Mouse (Mus musculus) hindbrain, embryonic 12.5 days (tissue): ENCODE results near the gene Hadh. TPM values are rescaled to one million over a fixed set of nuclear protein-coding genes. Genes with fewer than 3 reads are reported as not detected.
A peak's percentile ranks its signal among the peaks of the same experiment; 100 is the strongest.

Source experiments
- ATAC-seq: fragments of 200-750 bp; cut with Nextera tagmentation; 2 replicates; pipeline ENCODE4 v1.8.0; 2017; ENCODE audit warnings: moderate TSS enrichment; ENCODE audit not compliant: low FRiP score
- H3K27ac ChIP-seq: fragments of 300-500 bp; sonication (generic); 2 replicates; pipeline ENCODE4 v1.5.1; 2016; ENCODE audit warnings: mild to moderate bottlenecking
- H3K27me3 ChIP-seq: fragments of 300-500 bp; sonication (generic); 2 replicates; pipeline ENCODE4 v1.6.1; 2016; ENCODE audit warnings: mild to moderate bottlenecking
- H3K36me3 ChIP-seq: fragments of 300-500 bp; sonication (generic); 2 replicates; pipeline ENCODE4 v1.6.1; 2016; ENCODE audit warnings: mild to moderate bottlenecking
- H3K4me1 ChIP-seq: fragments of 300-500 bp; sonication (generic); 2 replicates; pipeline ENCODE4 v1.6.1; 2016
- H3K4me2 ChIP-seq: fragments of 300-500 bp; sonication (generic); replicated peaks from 2 replicates; pipeline ENCODE4 v1.6.1; 2016; ENCODE audit warnings: mild to moderate bottlenecking
- H3K4me3 ChIP-seq: fragments of 300-500 bp; sonication (generic); 2 replicates; pipeline ENCODE4 v1.5.1; 2016; ENCODE audit warnings: mild to moderate bottlenecking
- H3K9ac ChIP-seq: fragments of 300-500 bp; sonication (generic); 2 replicates; pipeline ENCODE4 v1.6.1; 2016; ENCODE audit warnings: mild to moderate bottlenecking, moderate library complexity
- H3K9me3 ChIP-seq: fragments of 300-500 bp; sonication (generic); replicated peaks from 2 replicates; pipeline ENCODE4 v1.6.1; 2016; ENCODE audit warnings: mild to moderate bottlenecking
- WGBS: fragments of 180-500 bp; shearing (Covaris S2); methylation state at CpG from one replicate; pipeline ENCODE4 v1.1.7; 2016; 5-methylcytosine and 5-hydroxymethylcytosine counted together
- polyA plus RNA-seq: library from polyadenylated mRNA; unstranded; fragments of >200 nt; fragmentation: Nextera tagmentation; extraction: Ambion mirVana; gene quantifications from 2 replicates; pipeline ENCODE4 v1.2.1, GENCODE M21; 2016

Gene Hadh
- polyA plus RNA-seq, 1 experiment from 2014 or later, result 56.9 TPM

GRCm38 (mm10) chr3:131247851-131248250, 24.1 kb downstream of the Hadh start:
- no peaks in the 10 kb centered on the region for H3K27me3 ChIP-seq
- no peaks in the 10 kb centered on the region for H3K9me3 ChIP-seq
- no peaks in the 10 kb centered on the region; the same call in 1 of the 2 replicates for H3K4me1 ChIP-seq
- no peak overlapping the region for H3K9ac ChIP-seq
- H3K27ac ChIP-seq, result no peak overlapping the region
- no peak for ATAC-seq
- peaks cover 8% of the 10 kb centered on the region; the same call in 1 of the 2 replicates for H3K36me3 ChIP-seq
- 86% methylated on average over 5 of the region's 5 CpGs for WGBS
- no peak overlapping the region for H3K4me3 ChIP-seq
- no peak overlapping the region for H3K4me2 ChIP-seq

DNA sequence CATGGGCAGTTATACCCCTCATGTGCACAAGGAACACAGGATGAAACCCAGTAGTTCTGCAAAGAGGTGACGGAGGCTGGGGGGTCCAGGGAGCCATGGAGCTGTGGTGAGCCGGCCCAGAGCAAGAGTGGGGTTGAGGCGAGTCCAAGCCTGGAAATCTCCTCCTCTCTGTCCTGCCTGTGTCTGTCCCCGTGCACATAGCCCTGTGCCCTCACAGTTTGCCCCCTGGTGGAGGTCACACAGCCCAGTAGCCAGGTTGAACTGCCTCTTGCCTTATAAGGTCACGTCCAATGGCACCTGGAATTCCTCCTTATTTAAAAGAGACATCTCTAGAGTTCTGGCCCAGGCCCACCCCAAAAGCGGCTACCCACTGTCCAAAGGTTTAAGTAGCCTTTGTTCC, 24.5 kb downstream of the Hadh start:
- WGBS, result 80% methylated on average over 6 of the region's 6 CpGs
- Histone ChIP-seq H3K4me2 (no peak overlapping the region), H3K9ac (no peak overlapping the region), H3K4me3 (no peak overlapping the region), H3K27me3 (no peaks in the 10 kb centered on the region), H3K4me1 (no peaks in the 10 kb centered on the region; the same call in 1 of the 2 replicates), H3K27ac (no peak overlapping the region), H3K36me3 (peaks cover 8% of the 10 kb centered on the region; the same call in 1 of the 2 replicates), H3K9me3 (no peaks in the 10 kb centered on the region)
- ATAC-seq, result no peak

DNA sequence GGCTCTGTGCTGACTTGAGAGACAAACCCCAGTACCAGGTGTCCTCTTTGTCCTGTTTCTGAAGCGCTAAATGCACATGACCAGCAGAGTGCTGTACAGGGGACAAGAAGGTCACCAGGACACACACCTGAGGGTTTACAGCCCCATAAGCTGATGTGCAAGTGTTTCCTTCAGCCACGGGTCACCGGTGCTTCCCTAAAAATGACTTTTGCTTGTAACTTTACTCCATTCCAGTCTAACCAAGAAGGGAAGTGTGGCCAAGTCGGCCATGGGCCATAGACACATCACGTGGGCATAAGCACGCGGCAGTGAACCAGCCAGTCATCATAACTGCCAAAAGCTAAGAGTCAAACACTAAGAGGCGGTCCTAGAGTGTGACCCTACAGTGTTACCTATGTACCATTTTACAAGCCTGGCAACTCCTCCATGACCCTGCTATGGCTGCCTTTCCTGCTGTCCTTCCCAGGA, 25.3 kb downstream of the Hadh start:
- H3K9ac ChIP-seq, result no peak overlapping the region
- H3K4me1 ChIP-seq, result no peaks in the 10 kb centered on the region; the same call in 1 of the 2 replicates
- H3K9me3 ChIP-seq, result no peaks in the 10 kb centered on the region
- no peak overlapping the region for H3K4me3 ChIP-seq
- H3K36me3 ChIP-seq, result peaks cover 8% of the 10 kb centered on the region; the same call in 1 of the 2 replicates
- no peaks in the 10 kb centered on the region for H3K27me3 ChIP-seq
- WGBS, result 92% methylated on average over 8 of the region's 8 CpGs
- H3K4me2 ChIP-seq, result no peak overlapping the region
- ATAC-seq, result 0 out of 2 replicates have a peak, but pooled peaks have one; percentile 21
- H3K27ac ChIP-seq, result no peak overlapping the region

DNA sequence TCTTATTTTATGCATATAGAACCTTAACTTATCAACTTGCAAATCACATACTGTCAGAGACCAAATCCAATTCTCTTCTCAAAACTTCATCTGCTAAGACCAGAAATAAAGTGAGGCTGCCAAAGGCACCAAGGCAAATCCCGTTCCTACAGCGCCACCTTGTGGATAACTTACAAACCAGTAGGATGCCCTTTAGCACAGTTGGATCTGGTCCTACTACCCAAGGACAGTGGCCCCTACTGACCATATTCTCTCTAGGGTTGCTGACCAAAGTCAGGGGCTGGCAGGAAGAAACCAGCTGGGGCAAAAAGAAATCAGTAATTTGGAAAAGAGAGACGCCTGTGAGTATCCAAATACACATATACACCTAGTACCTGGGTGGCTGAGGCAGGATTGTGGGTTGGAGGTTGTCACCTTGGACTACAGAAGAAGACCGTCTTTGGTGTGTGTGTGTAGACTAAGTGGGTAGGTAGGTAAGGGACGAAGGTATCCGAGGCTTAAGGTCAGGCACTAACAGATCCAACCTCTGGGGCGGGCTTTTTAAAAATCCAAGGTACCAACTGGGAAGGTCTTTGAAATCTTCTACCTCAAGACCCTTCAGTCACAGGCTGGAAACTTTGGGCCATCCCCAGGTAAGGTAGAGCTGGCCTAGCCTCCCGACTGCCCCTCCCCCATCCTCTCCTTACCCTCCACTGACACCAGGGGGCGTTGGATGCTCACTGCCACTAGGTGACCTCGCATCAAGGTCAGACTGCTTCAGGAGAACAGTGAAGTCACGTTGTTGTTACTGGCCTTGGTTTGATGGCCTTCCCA, 25.9 kb downstream of the Hadh start:
- H3K9me3 ChIP-seq, result no peaks in the 10 kb centered on the region
- H3K27ac ChIP-seq, result no peak overlapping the region
- peak; percentile 32 for ATAC-seq
- H3K4me3 ChIP-seq, result no peak overlapping the region
- H3K36me3 ChIP-seq, result peaks cover 8% of the 10 kb centered on the region; the same call in 1 of the 2 replicates
- H3K4me1 ChIP-seq, result no peaks in the 10 kb centered on the region
- 63% methylated on average over 11 of the region's 11 CpGs for WGBS
- H3K4me2 ChIP-seq, result no peak overlapping the region
- H3K27me3 ChIP-seq, result no peaks in the 10 kb centered on the region
- no peak overlapping the region for H3K9ac ChIP-seq

DNA sequence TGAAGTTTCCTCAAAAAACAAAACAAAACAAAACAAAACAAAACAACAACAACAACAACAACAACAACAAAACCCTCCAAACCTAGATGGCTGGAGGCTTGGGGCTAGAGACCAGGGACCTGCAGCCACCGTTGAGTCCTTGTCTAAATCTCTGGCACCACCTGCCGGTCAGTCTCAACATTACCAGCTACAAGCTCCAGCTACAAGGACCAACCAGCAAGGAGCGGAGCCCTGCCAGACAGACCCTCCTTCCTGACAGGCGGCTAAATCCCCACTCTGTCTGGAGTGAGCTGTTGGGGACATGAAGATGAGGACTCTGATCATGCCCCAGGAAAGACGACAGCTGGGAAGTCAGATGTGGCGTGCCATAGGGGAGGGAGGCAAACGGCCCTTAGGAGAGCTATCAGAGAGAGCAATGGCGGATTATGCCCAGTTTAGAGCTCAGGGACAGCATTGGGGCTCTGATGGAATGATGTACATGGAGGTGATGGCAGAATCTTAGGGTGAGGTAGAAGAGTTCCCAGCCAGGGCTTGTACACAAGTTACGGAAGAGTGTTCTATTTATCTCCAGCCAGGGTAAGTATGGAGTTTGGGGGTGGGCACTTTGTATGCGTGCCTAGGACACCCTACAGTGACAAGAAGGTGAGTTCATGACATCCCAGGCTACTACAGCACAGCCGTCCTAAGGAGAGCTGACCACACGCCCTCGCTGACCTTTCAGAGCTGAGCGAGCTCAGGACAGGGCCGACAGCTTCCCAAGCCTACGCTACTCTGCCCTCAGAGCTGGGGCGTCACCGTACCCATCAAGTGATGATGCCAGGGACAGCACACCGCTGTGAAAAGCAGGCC, 33.9 kb downstream of the Hadh start:
- 64% methylated on average over 19 of the region's 19 CpGs for WGBS
- H3K4me1 ChIP-seq, result no peaks in the 10 kb centered on the region
- H3K9me3 ChIP-seq, result no peaks in the 10 kb centered on the region
- H3K9ac ChIP-seq, result no peak overlapping the region
- no peaks in the 10 kb centered on the region for H3K27me3 ChIP-seq
- no peak overlapping the region for H3K27ac ChIP-seq
- H3K4me3 ChIP-seq, result no peak overlapping the region
- no peak overlapping the region for H3K4me2 ChIP-seq
- H3K36me3 ChIP-seq, result 0 out of 2 replicates have a peak, but pooled peaks cover 2% of the 10 kb centered on the region
- ATAC-seq, result peak; percentile 82

GRCm38 (mm10) chr3:131237061-131237460, 34.8 kb downstream of the Hadh start:
- no peaks in the 10 kb centered on the region for H3K27me3 ChIP-seq
- ATAC-seq, result no peak
- no peaks in the 10 kb centered on the region for H3K4me1 ChIP-seq
- WGBS, result 75% methylated on average over 6 of the region's 6 CpGs
- no peak overlapping the region for H3K27ac ChIP-seq
- H3K9ac ChIP-seq, result 0 out of 2 replicates have a peak overlapping the region, but pooled peaks have one; percentile 1
- no peak overlapping the region for H3K4me2 ChIP-seq
- 0 out of 2 replicates have a peak, but pooled peaks cover 2% of the 10 kb centered on the region for H3K36me3 ChIP-seq
- H3K4me3 ChIP-seq, result no peak overlapping the region
- no peaks in the 10 kb centered on the region for H3K9me3 ChIP-seq

DNA sequence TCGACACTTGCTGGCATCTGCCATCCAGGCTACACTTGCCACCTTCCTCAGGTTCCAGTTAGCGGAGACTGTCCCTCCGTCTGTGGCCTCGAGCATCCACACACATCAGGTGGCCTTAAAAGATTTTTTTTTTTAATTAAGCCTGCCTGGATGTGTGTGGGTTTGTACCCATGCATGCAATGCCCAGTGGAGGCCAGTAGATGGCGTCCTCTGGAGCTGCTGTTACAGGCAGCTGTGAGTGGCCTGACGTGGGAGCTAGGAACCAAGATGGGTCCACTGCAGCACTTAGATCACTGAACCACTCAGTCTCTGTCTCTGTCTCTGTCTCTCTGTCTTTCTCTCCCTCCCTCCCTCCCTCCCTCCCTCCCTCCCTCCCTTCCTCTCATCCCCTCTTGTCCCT, 43.8 kb downstream of the Hadh start:
- no peak overlapping the region for H3K4me2 ChIP-seq
- H3K4me1 ChIP-seq, result no peaks in the 10 kb centered on the region
- 75% methylated on average over 6 of the region's 6 CpGs for WGBS
- no peak overlapping the region for H3K9ac ChIP-seq
- no peak overlapping the region for H3K27ac ChIP-seq
- H3K9me3 ChIP-seq, result no peaks in the 10 kb centered on the region
- H3K27me3 ChIP-seq, result no peaks in the 10 kb centered on the region
- no peak overlapping the region for H3K4me3 ChIP-seq
- no peaks in the 10 kb centered on the region for H3K36me3 ChIP-seq
- ATAC-seq, result no peak

- Histone ChIP-seq H3K27ac (no peak overlapping the region), H3K4me2 (no peak overlapping the region), H3K27me3 (no peaks in the 10 kb centered on the region), H3K36me3 (no peaks in the 10 kb centered on the region), H3K9ac (no peak overlapping the region), H3K4me3 (no peak overlapping the region), H3K9me3 (no peaks in the 10 kb centered on the region), H3K4me1 (0 out of 2 replicates have a peak, but pooled peaks cover 3% of the 10 kb centered on the region)
- 80% methylated on average over 14 of the region's 14 CpGs for WGBS
- no peak for ATAC-seq
These were observed 53.1 kb downstream of the Hadh start for GRCm38 (mm10) chr3:131218636-131219390.

- Histone ChIP-seq H3K4me2 (no peak overlapping the region), H3K36me3 (no peaks in the 10 kb centered on the region), H3K4me1 (0 out of 2 replicates have a peak, but pooled peaks cover 3% of the 10 kb centered on the region), H3K27ac (no peak overlapping the region), H3K9me3 (no peaks in the 10 kb centered on the region), H3K9ac (no peak overlapping the region), H3K4me3 (no peak overlapping the region), H3K27me3 (no peaks in the 10 kb centered on the region)
- 72% methylated on average over 9 of the region's 9 CpGs for WGBS
- no peak for ATAC-seq
These were observed 57.1 kb downstream of the Hadh start for GRCm38 (mm10) chr3:131214841-131215240.

GRCm38 (mm10) chr3:131214060-131214658, 57.7 kb downstream of the Hadh start:
- Histone ChIP-seq H3K9me3 (no peaks in the 10 kb centered on the region), H3K4me2 (no peak overlapping the region), H3K27me3 (no peaks in the 10 kb centered on the region), H3K4me3 (no peak overlapping the region), H3K36me3 (no peaks in the 10 kb centered on the region), H3K4me1 (0 out of 2 replicates have a peak, but pooled peaks cover 3% of the 10 kb centered on the region), H3K27ac (no peak overlapping the region), H3K9ac (no peak overlapping the region)
- ATAC-seq, result no peak
- 88% methylated on average over 9 of the region's 9 CpGs for WGBS

GRCm38 (mm10) chr3:131212200-131212599, 59.7 kb downstream of the Hadh start:
- WGBS, result 85% methylated on average over 7 of the region's 7 CpGs
- no peaks in the 10 kb centered on the region for H3K27me3 ChIP-seq
- H3K9ac ChIP-seq, result no peak overlapping the region
- no peaks in the 10 kb centered on the region for H3K9me3 ChIP-seq
- no peak overlapping the region for H3K27ac ChIP-seq
- no peaks in the 10 kb centered on the region for H3K36me3 ChIP-seq
- no peak overlapping the region for H3K4me2 ChIP-seq
- H3K4me1 ChIP-seq, result 0 out of 2 replicates have a peak, but pooled peaks cover 5% of the 10 kb centered on the region
- H3K4me3 ChIP-seq, result no peak overlapping the region
- ATAC-seq, result no peak
